Mouse (Mus musculus) monocyte, adult 2 months (primary cell): ENCODE measurements around the gene Rnf43.

Source experiments
- DNase-seq, 2 experiments: peaks; one replicate each; pipeline ENCODE4 v3.0.0; 2022; ENCODE audit warnings: low spot score in 2 of 2, low read depth in 1 of 2

The Rnf43 gene

DNA sequence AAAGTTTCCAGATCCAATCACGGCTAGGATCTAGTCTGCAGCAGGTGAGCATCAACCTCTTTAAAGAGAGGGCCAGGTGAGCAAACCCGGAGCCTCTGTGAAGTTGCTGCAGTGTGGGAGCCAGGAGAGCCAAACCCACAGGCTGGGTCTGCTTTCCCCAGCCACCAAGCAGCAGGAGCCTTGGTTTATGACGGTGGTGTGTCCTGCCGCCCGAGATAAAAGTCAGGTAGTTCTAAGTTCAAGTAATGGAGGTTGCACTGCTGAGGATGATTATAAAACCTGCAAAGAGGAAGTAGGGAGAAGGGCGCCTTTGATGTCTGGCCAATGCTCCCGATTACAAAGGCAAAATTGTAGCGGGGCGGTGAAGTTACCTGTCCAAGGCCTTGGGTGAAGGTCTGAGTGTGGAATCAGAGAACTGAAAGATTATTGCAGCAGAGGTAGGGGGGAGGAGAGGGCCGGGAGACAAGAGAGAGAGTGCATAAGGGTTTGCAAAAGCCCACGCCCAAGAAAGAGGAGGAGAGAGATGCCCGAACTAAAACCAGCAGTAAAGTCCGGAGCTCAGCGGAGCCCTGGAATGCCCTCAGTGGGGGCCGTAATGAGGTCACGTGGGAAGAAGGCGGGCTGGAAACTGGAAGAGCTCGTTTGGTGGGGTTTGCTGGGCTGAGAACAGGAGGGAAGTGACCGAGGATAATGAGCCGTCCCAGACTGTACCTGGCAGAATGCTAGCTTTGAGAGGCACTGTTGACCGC, 47.2 kb downstream of the Rnf43 start:
- no peak for DNase-seq

DNA sequence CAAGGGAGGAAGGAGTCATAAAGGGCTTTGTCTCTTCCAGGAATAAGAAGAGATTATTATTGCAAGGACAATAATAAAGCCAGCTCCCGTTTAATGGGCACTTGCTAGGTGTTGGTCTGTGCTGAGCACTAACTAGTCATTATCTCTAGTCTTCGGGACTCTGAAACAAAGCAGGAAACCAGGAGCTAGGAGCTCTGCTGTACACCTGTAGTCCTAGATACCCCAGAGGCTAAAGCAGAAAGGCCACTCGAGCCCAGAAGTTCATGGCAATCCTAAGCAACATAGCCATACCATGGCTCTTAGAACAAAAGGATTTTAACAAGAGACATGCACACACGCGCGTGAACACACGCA, 47.7 kb downstream of the Rnf43 start:
- DNase-seq: no peak

DNA sequence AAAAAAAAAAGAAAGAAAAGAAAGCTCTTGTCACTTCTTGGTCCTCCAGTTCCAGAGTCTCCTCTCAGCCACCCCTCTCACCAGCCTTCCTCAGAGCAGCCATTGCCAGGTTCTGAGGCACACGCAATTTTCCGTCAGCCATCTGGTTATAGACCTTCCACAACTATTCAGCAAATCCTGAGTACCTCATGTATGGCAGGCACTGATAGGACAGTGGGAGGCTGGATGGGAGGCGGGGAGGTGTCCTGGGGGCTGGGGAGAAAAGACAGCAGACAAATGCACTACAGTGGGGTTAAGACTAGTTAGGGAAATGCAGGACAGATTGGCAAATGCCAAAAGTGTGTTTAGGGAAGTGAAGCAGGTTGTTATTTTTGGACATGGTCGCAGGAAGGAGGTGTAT, 49.7 kb downstream of the Rnf43 start:
- no peak for DNase-seq

DNA sequence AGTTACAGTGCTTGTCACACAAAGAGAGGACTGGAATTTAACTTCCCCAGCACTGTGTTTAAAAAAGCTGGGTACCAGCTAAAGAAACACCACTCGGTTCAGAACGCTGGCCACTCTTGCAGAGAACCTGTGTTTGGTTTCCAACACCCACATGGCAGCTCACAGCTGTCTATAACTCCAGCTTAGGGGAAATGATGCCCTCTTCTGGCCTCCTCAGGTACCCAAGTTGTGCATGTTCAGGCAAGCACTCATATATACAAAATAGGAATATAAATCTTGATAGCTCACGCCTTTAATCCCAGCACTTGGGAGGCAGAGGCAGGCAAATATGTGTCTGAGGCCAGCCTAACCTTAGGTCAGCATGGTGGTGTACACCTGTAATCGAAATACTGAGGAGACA, 53.5 kb downstream of the Rnf43 start:
- no peak for DNase-seq

DNA sequence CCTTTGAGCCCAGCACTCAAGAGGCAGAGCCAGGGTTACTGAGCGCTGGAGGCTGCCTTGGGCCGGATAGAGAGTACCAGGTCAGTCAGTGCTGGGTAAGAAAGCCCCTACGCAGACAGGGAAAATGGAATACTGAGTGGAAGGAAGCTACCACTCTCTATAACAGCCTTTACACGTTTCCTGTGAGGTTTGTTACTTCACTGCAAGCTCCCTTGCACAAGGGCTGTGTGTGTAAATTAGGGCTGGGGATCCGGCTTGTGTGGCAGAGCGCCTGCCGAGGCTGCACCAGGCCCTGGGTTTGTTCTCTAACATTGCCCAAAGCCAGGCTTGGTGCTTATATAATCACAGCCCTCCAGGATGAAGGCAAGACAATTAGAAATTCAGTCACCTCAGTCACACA, 57.0 kb downstream of the Rnf43 start:
- DNase-seq: no peak

DNA sequence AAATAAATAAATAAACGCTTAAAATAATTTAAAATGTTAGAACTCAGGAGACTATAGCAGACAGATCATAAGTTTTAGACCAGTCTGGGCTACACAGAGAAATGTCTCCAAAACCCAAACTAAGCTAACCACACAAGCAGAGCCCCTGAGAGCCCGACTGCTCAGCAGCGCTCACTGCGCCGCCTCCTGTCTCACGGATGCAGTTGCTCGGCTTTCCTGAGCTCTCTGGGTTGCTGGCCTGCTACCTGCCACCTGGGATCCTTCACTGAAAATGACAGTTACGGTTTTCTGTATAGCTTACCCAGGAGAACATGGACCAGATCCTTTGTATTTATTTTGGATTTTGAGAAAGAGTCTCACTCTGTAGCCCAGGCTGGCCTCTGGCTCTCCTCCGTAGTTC, 57.8 kb downstream of the Rnf43 start:
- no peak for DNase-seq

DNA sequence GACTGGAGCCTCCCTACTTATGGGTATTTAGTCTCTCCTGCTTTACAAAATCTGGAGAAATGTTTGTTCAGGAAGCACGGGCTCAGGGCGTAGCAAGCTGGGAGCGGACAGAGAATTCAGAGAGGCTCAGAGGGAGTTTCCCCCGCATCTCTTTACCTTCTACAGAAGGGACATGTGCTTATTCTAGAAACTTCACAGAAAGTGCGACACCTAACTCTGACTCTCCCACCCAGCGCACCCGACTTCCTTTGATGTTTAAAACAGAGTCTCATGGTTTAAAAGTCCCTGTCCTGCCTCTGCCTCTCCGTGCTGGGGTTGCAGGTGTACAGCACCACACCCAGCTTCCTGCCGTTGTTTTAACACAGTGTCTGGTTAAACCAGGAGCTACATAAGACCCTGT, 58.3 kb downstream of the Rnf43 start:
- no peak for DNase-seq

DNA sequence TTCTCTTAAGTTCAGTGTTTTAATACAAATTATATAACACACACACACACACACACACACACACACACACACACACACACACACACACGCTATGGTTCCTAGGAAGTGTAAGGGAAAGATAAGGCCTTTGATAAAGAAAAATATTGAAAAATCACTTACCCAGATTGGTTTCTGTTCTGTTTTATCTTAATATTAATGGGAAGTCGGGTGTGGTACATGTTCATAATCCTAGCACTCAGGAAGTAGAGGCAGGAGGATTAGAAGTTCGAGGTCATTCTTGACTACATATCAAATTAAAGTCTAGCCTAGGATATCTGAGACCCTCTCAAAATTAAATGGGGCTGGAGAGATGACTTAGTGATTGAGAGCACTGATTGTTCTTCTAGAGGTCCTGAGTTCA, 59.6 kb downstream of the Rnf43 start:
- DNase-seq: no peak

DNA sequence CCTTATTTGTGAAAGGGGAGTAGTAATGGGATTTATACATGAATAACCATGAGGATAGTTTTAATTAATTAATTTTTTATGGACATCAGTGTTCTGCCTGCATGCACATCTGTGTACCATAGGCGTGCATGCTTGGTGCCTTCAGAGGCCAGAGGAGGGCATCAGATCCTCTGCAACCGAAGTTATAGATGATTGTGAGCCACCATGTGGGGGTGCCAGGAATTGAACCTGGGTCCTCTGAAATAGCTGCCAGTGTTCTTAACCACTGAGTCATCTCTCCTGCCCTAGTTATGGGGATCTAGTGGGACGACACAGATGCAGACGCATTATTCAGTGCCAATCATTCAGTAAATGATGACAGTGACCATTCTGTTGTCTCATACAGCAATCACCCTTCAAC, 60.4 kb downstream of the Rnf43 start:
- DNase-seq: no peak

DNA sequence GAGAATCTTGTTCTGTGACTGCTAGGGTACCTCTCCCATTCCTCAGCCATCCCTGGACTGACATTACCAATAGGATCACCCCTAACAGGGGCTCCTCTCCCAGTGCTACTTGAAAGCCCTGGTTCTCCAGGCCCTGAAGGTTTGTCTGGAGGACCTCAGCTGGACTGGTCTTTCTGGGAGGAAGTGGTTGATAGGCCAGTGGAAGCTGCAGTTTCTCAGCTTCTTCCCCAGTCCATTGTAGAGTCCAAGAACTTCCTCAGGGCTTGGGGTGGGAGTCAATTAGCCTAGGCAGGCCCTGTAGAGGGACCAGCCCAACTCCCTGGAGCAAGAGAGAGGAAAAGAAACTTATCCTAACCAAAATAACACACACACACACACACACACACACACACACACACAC, 63.0 kb downstream of the Rnf43 start:
- DNase-seq: no peak

DNA sequence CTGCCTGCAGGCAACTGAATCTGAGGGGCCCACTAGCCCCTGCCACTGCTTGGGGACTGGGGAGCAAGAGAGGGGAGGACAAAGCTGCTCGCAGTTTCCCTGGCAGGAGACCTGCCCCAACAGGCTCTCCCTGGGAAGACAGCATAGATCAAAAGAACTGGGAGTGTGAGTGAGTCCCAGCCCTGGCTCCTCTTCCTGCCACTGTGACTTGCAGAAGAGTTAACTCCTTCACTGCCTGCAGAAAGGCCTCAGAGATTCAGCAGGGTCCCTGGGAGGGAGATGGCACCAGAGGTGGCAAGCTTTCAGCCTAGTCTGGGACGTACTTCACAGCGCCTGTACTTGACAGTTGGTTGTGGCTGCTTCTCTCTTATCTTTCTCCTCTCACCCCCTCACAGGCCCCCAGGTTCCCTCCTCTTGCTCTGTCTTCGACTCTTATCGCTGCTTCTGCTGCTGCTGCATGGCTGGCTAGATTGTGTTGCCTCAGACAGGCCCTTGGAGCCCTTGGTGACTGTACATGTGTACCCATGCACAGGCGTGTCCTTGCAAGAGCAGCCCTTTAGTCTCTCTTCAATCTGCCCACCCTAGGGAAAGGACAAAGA, 63.5 kb downstream of the Rnf43 start:
- no peak for DNase-seq

DNA sequence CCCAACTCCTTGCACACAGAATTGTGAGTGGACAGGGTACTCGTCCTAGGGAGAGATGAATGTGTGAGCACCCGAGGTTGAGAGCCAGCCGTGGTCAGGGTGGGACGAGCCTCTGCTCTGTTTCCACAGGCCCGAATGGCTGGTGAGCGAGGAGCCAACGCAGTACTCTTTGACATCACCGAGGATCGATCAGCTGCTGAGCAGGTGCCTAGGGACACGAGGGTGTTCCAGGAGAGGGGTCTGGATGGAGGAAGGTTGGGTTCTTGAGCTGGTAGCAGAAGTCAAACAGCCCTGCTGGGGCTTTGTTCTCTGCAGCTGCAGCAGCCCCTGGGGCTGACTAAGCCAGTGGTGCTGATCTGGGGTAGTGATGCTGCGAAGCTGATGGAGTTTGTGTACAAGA, 64.5 kb downstream of the Rnf43 start:
- DNase-seq: no peak

DNA sequence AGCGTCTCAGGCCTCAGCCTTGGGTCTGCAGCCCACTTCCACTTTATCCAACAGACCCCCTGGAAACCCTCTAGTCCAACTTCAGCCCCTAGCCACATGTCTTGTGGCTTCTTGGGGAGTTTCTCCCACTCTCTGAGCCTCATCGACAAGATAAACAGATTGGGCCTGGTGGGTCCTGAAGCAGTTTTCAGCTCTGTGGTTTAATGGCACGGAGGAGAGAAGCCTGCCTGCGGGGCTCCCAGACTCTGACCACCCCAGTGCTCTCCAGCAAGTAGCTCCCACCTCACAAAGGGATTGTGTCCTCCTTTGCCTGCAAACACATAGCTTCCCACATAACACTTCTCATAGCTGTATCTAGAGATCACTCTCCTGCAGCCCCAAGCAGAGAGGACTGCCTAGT, 64.9 kb downstream of the Rnf43 start:
- DNase-seq: no peak

DNA sequence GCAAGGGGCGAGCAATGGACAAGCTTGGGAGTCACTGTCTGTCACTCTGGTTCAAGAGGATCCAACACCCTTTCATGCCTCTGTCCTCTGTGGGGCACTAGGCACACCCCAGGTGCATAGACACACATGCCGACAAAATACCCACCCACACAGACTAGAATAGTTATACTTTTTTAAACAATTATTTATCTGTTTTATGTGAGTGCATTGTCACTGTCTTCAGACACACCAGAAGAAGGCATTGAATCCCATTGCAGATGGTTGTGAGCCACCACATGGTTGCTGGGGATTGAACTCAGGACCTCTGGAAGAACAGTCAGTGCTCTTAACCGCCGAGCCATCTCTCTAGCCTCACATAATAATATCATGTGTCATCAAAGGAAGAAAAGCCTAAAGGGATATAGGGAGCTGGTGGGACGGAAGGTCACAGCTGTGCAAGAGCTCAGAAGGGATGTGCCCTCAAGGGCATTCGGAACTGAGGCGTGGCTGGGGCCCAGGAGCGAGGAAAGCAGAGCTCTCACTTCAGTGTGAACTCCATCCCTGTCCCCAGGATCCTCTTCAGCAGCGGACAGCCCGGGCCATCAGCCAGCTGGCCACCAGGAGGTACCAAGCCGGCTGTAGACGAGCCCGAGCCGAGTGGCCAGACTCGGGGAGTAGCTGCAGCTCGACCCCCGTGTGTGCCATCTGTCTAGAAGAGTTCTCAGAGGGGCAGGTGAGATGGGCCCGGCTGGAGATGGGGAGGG, 66.5 kb downstream of the Rnf43 start:
- no peak for DNase-seq

DNA sequence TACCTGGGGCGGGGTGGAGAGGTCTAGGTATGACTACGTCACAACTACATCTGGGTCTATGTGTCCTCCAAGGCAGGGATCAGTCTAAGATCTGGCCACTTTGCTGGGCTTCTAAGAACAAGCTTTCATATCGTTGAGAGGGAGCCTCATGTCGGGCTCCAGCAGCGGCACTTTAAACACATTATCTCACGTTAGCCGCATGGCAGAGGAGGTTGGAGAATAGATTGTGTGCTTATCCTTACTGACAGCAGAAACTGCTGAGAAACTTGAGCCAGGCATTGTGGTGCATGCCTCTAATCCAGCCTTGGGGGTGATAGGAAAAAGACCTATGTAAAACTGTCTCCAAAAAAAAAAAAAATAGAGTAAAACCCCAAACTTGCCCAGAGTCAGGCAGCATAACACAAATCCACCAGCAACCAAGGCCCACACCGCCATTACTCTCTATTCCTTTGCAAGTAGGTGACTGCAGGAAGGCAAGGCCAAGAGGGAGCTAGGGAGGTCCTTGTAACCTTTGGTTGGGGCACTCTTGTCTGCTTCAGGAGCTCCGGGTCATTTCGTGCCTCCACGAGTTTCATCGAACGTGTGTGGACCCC, 67.2 kb downstream of the Rnf43 start:
- no peak for DNase-seq

DNA sequence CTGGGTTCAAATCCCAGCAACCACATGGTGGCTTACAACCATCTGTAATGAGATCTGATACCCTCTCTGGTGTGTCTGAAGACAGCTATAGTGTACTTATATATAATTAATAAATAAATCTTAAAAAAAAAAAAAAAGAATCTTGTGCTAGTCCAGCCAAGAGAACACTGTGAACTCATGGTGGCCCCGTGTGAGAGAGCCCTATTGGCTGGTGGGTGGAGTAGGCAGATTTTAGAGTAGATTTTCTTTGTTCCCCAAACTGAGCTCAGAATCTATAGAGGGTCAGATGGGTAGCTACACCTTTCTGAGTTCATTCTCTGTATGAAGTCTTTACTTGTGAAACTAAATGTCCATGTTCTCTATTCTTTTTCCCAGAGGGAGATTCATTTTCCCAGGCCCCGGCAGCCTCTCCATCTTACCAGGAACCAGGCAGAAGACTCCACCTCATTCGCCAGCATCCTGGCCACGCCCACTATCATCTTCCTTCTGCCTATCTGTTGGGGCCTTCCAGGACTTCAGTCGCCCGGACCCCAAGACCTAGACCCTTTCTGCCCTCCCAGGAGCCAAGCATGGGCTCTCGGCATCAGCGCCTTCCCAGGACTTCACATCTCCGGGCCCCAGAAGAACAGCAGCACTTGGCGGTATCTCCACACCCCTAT, 68.3 kb downstream of the Rnf43 start:
- no peak for DNase-seq

DNA sequence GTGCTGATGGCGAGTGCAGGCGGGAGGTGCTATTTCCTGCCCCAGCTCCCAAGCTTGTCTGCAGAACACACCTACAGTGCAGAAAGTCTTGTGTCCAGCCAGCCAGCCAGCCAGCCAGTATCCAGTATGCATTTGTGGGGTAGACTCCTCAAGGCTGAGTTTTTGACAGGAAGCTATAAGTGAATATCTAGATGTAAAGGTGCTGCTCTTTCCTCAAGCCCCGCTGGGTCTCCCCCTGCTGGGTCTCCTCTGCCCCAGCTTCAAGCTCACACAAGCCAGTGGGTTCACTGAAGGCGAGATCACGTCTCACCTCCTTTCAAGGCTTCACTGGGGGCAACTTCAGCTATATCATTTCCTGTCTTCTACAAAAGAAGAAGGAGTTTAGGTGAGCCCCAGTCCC, 71.8 kb downstream of the Rnf43 start:
- no peak for DNase-seq

DNA sequence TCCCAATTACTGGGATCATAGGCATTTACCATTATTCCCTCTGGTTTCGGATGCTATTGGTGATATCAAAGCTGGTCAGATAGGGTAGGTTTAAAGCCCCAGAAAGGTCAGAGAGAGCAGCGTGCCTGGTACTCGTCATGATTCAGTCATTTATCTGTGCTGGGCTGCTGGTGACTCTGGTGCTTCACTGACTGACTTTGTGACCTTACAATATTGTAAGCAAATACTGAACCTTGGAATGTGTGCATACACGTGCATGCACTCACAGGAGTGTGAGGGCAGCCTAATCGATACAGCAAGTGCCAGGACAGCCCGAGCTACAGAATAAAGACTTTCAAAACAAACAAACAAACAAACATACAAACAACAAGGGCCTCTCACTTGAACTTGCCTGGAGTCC, 73.2 kb downstream of the Rnf43 start:
- DNase-seq: no peak

DNA sequence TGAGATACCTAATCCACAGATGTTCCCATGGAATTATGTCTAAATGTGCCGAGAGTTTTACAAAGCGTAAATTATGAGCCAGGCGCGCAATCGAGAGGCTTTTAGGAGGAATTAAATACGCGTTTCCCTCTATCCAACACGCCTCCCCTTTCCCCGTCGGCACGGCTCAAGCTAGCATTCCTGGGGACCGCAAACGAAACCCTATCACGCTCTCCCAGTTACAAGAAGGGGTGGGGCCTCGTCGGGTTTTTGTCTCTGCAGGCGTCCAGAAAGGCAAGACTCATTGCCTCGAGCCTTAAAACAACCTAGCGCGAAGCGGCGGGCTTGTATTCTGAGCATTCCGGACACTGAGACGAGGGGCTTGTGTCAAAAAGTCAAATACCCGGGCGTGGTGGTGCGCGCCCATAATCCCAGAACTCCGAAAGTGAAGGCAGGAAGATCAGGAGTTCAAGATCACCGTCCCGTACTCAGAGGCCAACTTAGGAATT, 74.2 kb downstream of the Rnf43 start:
- DNase-seq: no peak

DNA sequence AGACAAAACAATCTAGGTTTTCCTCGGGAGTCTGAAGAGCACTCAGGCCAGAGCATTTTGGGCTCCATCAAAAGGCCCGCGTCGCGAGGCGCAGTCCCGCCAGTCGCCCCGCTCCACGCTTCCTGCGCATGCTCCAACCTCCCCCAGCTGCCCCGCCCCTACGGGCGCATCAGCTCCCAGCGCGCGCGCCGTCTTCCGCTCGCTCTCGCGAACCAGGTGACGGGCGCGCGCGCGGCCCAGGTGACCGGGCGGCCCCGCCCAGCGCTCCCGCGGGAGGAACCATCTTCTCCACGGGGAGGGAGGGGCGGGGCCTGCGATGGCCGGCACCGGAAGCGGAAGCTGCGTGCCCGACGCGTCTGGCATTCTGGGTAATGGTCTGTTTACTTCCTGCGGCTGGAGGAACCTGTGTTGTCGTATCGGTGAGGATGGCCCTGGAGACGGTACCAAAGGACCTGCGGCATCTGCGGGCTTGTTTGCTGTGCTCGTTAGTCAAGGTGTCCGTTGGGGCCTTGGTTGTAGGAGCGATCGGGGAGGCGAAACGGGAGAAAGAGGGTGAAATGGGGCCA, 74.7 kb downstream of the Rnf43 start, which contains the start of gene Supt4a:
Gene Supt4a, plus strand, starts transcription at position 378 of the 566 bp plus-strand sequence.
- peak; percentile 82 to 90 for DNase-seq

DNA sequence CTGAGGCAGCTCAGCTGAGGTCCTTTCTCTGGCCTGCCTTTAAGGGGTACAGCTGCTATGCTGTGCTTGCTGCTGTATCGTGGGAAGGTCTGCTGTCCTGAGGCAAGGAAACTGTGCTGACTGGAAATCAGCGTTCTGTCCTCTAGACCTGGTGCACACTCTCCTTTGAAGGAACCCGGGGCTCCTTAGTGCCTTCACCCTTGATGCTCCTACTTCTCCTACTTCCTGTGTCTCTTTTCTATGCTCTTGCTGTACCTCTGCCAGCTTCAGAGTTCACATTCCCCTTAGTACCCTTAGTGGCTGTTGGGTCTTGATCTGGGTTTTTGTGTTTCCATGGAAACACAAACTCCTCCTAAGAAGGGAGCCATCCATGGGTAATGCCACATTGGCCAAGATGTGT, 81.2 kb downstream of the Rnf43 start:
- no peak for DNase-seq
